In genomic region chr17:47371451-47371850, GRCm38 (mm10) we compare ENCODE assay signal across 9 mouse cellular contexts. TPM values are rescaled to one million over a fixed set of nuclear protein-coding genes. Genes with fewer than 3 reads are reported as not detected.
DNase-seq lines count a peak whose midpoint lies in the region; ATAC-seq and TF ChIP-seq lines count a peak whose summit lies in the region.
"Had no signal": no experiment of that assay in that cellular context is flagged by ENCODE, and none has a peak within 500 bp of the region (broad histone marks: within the 10 kb centered on the region; RNA-seq: fewer than 3 reads in every experiment).

No protein-coding gene starts in this region.

- peaks cover 40% of the 10 kb centered on the region for H3K79me2 ChIP-seq in C2C12 (ENCODE audit: control insufficient read depth, insufficient read depth)

- no peaks in the 10 kb centered on the region for H3K27me3 ChIP-seq in C2C12 (ENCODE audit: control insufficient read depth, insufficient read depth, insufficient read length)
- H3K27me3 ChIP-seq in kidney, postnatal 0 days (ENCODE audit: insufficient read depth, low read length): no peaks in the 10 kb centered on the region
- no peaks in the 10 kb centered on the region for H3K27me3 ChIP-seq in liver, embryonic 13.5 days

- no peak overlapping the region for H3K4me2 ChIP-seq in kidney, postnatal 0 days (ENCODE audit: low read length)
- H3K4me2 ChIP-seq in liver, embryonic 13.5 days: no peak overlapping the region
- H3K4me2 ChIP-seq: hindbrain, embryonic 15.5 days had no signal

- ATAC-seq in kidney, postnatal 0 days (replicated peaks; ENCODE audit: low FRiP score, low read depth): peak; percentile 75
- 0 out of 2 replicates have a peak, but pooled peaks have one; percentile 49 for ATAC-seq in liver, embryonic 13.5 days (ENCODE audit: low read depth)

- H3K9ac ChIP-seq in kidney, postnatal 0 days (ENCODE audit: low read depth, low read length): no peak overlapping the region
- H3K9ac ChIP-seq in liver, embryonic 13.5 days: no peak overlapping the region
- H3K9ac ChIP-seq: hindbrain, embryonic 15.5 days had no signal

- peak; percentile 42 for TF ChIP-seq CTCF in C2C12 (IDR thresholded peaks at IDR 0.05; ENCODE audit: control insufficient read depth, insufficient read depth, insufficient read length)
- TF ChIP-seq CTCF in kidney, postnatal 0 days (IDR thresholded peaks at IDR 0.05; ENCODE audit: low read depth): peak; percentile 92

- H3K27ac ChIP-seq in kidney, postnatal 0 days: no peak overlapping the region
- no peak overlapping the region for H3K27ac ChIP-seq in liver, embryonic 13.5 days
- H3K27ac ChIP-seq: hindbrain, embryonic 15.5 days had no signal

- WGBS in kidney, postnatal 0 days: 5% methylated on average over 4 of the region's 4 CpGs
- 10% methylated on average over 4 of the region's 4 CpGs for WGBS in liver, embryonic 13.5 days (ENCODE audit: insufficient replicate concordance)

- peaks cover 22% of the 10 kb centered on the region for H3K79me3 ChIP-seq in C2C12 (ENCODE audit: low read depth)

- no peak overlapping the region for H3K4me3 ChIP-seq in C2C12 (ENCODE audit: insufficient read depth, poor library complexity, severe bottlenecking)
- H3K4me3 ChIP-seq in kidney, postnatal 0 days (replicated peaks; ENCODE audit: low read depth, low read length): no peak overlapping the region
- H3K4me3 ChIP-seq in liver, embryonic 13.5 days (replicated peaks): no peak overlapping the region
- H3K4me3 ChIP-seq: hindbrain, embryonic 15.5 days had no signal

- peaks cover 49% of the 10 kb centered on the region for H3K36me3 ChIP-seq in C2C12 (ENCODE audit: control insufficient read depth, insufficient read depth)
- H3K36me3 ChIP-seq in kidney, postnatal 0 days (ENCODE audit: insufficient read depth, low read length): peaks cover 29% of the 10 kb centered on the region
- H3K36me3 ChIP-seq in liver, embryonic 13.5 days: peaks cover 43% of the 10 kb centered on the region

- no peak overlapping the region for H3ac ChIP-seq in C2C12 (ENCODE audit: control insufficient read depth, insufficient read length, low read depth)

- H3K9me3 ChIP-seq in kidney, postnatal 0 days (replicated peaks; ENCODE audit: low read length): no peaks in the 10 kb centered on the region
- H3K9me3 ChIP-seq in liver, embryonic 13.5 days (replicated peaks): no peaks in the 10 kb centered on the region
- H3K9me3 ChIP-seq: hindbrain, embryonic 15.5 days had no signal

- peak; percentile 89 for DNase-seq in MN1 (ENCODE audit: low spot score)
- DNase-seq in cerebellum, postnatal 14 days: peak; percentile 74 to 83
- peak; percentile 21 to 71 for DNase-seq in frontal cortex, postnatal 36 days (ENCODE audit: low spot score in 2 of 2)
- DNase-seq in kidney, postnatal 0 days (ENCODE audit: low spot score): peak; percentile 88
- DNase-seq in liver, embryonic 13.5 days: peak; percentile 52
- DNase-seq in neural tube, embryonic 10.5 days (ENCODE audit: extremely low spot score, low spot score): peak; percentile 58
- DNase-seq in thymus, postnatal 14 days: peak; percentile 65

- no peaks in the 10 kb centered on the region for H3K4me1 ChIP-seq in kidney, postnatal 0 days (replicated peaks; ENCODE audit: insufficient read depth, low read length)
- H3K4me1 ChIP-seq in liver, embryonic 13.5 days (replicated peaks): peaks cover 31% of the 10 kb centered on the region

TF ChIP-seq in C2C12, 6 proteins besides CTCF, POLR2A, EP300 and RAD21:
- no peak for TF ChIP-seq USF1 (IDR thresholded peaks at IDR 0.05; ENCODE audit: low read depth)
- no peak for TF ChIP-seq FOSL1 (IDR thresholded peaks at IDR 0.05; ENCODE audit: insufficient read depth, low read length, poor library complexity, severe bottlenecking)
- no peak for TF ChIP-seq CEBPB (IDR thresholded peaks at IDR 0.05; ENCODE audit: low read depth)
- TF ChIP-seq MYOG (IDR thresholded peaks at IDR 0.05; ENCODE audit: control insufficient read depth, extremely low read depth, insufficient read length): no peak
- no peak for TF ChIP-seq MYOD1 (IDR thresholded peaks at IDR 0.05; ENCODE audit: control insufficient read depth, insufficient read length, low read depth)
- TF ChIP-seq MAX (IDR thresholded peaks at IDR 0.05): no peak
TF ChIP-seq in C2C12: peak in this region for 0.

RNA-seq across cellular contexts. Expression of gene Mrps10, which starts 2.8 kb away (rescaled TPM):
- 88.2 TPM for polyA plus RNA-seq in C2C12 (2012; fragmentation: generic; extraction: Trizol)
- polyA plus RNA-seq in kidney, postnatal 0 days (2015; fragmentation: Nextera tagmentation; extraction: Ambion mirVana): 84.4 and 86.9 TPM in 2 replicates
- 61.2 and 61.6 TPM in 2 replicates for polyA plus RNA-seq in liver, embryonic 13.5 days (2015; fragmentation: Nextera tagmentation; extraction: Ambion mirVana)

RNA-seq across cellular contexts. Expression of gene Guca1b, which starts 13.7 kb away (rescaled TPM):
- 0.11 TPM for polyA plus RNA-seq in C2C12 (2012; fragmentation: generic; extraction: Trizol)
- 6.0 and 6.3 TPM in 2 replicates for polyA plus RNA-seq in kidney, postnatal 0 days (2015; fragmentation: Nextera tagmentation; extraction: Ambion mirVana)
- 0.43 and 0.58 TPM in 2 replicates for polyA plus RNA-seq in liver, embryonic 13.5 days (2015; fragmentation: Nextera tagmentation; extraction: Ambion mirVana)

RNA-seq across cellular contexts. Expression of gene Guca1a, which starts 28.9 kb away (rescaled TPM):
- polyA plus RNA-seq in C2C12 (2012; fragmentation: generic; extraction: Trizol): 0.48 TPM
- 3.9 and 4.5 TPM in 2 replicates for polyA plus RNA-seq in kidney, postnatal 0 days (2015; fragmentation: Nextera tagmentation; extraction: Ambion mirVana)
- polyA plus RNA-seq in liver, embryonic 13.5 days (2015; fragmentation: Nextera tagmentation; extraction: Ambion mirVana): 0.81 and 0.95 TPM in 2 replicates
